Mouse (Mus musculus) layer of hippocampus, postnatal 36 days (tissue): Measurements from ENCODE around the gene Fcgr2b. TPM values are rescaled to one million over a fixed set of nuclear protein-coding genes. Genes with fewer than 3 reads are reported as not detected.
"Not testable (repeated sequence)": the region's sequence is repeated elsewhere in the genome, so short reads cannot be mapped to it uniquely, and the experiment has no call there.

Source experiments
- DNase-seq, 2 experiments: peaks; one replicate each; pipeline ENCODE4 v3.0.0; 2022
- total RNA-seq, 2 experiments: library from RNA; stranded (reverse); gene quantifications; 2 replicates each; pipeline ENCODE4 v1.2.3; 2021

The Fcgr2b gene
- total RNA-seq, result 1 to 10 TPM; 4.5 to 4.6 TPM

DNA sequence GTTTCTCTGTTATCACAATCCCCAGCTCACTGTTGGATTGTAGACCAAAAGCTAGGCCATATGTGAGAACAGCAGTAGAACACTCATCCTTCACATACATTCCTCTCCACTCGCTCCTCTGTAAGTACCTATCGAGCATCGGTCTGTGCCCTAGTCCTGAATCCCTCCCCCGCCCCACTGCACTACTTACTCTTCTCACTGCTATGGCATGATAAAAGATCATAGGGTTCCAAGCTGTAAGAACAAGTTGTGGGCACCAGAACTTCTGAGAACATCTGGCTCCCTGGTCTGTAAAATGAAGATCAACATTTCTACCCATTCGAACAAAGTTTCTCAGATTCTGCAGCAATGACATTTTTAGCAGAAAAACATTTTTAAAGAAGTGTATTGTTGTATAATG lies at the start of gene Fcgr2b:
Fcgr2b (minus strand) TSS at position 101 of the 400 bp plus-strand sequence.
- DNase-seq, result no peak

DNA sequence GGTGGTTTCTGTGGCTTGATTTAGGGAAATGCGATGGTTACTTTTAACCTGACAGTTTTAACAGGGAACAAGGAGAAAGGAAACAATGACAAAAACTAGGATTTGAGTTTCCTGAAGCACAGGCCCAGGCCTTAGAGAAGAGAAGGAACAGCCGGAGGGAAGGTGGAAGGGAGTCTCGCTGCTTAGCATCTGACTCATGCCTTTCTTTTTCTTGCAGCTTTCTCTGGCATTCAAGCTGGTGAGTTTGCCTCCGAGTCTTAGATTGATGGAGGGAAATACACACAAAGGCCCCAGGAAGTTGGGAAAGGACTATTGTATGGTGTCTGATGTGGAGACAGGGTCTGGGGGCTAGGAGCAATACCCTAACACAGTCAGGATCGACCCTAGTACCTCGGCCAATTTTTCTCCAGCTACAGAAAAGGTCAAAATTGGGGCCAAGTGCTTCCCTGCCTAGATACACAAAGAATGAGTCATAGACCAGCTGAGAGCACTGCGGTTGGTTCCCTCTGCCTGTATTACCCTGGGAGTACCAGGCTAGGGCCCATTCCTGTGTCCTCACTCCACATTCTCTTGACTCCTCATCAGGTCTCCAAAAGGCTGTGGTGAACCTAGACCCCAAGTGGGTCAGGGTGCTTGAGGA lies 43.1 kb upstream of the Fcgr2b start:
- peak in 1 of 2 experiments; percentile 6 for DNase-seq

DNA sequence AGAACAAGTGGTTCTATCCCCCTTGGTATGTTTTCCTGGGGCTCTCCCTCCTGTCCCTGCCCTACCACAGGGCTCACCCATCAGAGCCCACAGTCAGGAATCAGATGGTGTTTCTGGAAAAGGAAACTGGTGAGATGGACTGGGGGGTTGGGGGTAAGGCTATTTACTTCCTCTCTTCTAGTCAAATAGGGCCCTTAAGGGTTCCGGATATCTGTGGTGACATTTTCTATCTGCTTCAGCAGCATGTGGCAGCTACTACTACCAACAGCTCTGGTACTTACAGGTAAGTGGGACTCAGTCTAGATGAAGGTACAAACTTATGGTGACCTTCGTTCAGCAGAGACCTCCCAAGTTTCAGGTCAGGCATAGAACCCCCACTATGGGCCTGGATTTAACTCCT lies 42.4 kb upstream of the Fcgr2b start, which contains the start of gene Fcgr4:
Fcgr4 (plus strand) TSS at position 184 of the 400 bp plus-strand sequence.
- no peak for DNase-seq

DNA sequence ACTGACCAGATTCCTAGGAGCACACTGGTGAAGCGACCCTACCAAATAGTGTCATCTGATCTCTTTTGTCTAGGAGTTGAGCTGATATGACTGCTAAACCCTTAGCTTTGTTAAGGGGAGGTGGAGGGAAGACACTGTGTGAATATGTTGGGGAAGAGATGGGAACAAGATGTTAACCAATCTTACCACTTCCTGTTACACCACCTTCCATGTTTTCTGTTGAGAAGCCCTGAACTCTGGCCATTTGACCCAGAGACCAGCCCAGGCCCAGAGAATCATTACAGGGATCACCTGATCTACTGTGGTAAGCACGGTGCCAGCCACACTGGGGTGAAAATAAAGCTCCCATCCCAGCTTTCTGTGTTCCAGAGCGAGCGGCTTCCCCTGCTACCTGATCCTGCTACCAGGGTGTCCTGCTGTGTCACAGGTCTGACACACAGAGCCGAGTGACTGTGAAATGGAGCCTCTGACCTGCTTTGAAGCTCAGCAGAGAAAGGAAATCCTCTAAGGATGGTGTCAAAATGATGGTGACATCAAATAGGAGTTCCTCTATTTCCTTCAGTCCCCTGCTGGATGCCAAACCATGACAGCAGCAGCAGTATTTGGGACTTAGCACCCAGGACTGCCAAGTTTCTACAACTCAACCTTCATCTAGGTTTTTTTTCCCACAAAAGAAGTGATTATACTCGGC lies 41.3 kb upstream of the Fcgr2b start:
- DNase-seq, result no peak

DNA sequence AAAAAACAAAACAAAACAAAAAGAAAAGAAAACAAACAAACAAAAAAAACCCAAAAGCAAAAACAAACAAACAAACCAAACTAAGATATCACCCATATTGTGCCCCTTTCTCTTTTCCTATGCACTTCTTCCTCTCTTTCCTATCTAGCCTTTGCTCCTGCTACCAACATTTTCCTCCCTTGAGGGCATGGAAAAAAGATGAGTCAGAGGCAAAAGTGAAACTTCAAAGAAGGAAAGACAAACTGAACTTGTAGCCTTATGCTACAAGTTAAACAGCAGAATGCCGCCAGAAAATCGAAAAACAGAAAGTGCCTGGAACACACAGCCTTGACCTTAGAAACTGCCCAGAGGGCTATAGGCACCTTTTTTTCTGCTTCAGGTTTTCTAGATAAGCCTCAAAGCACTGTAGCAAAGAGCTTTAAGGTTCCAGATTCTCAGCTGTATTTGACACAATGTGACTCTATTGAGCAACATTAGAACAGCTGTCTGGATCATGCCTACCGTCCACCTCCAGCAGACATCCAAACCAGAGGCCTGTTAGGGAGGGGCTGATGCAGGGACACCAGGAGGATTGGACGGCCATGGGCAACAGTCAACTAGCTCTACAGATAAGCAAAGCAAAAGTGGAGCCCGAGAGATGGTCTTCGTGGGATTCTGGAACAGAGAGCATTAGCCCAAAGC lies 40.5 kb upstream of the Fcgr2b start:
- no peak for DNase-seq

DNA sequence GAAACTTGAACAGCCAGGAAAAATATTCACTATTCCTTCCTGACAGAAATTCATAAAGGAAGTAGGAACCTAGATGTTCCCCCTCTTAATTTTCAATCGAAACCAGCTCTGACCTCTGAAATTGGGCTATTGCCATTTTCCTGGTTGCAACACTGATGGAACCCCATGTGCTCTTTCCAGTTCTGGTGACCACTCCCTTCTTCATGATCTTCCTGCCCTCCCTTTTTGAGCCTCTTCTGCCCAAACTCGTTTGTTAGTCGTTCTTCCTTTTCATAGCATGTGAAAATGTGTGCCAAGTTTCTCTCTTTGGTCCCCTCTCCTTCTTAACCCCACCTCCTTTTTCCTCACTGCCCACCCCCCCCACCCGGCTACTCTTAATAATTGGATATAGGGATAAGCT lies 35.4 kb upstream of the Fcgr2b start:
- DNase-seq, result no peak

DNA sequence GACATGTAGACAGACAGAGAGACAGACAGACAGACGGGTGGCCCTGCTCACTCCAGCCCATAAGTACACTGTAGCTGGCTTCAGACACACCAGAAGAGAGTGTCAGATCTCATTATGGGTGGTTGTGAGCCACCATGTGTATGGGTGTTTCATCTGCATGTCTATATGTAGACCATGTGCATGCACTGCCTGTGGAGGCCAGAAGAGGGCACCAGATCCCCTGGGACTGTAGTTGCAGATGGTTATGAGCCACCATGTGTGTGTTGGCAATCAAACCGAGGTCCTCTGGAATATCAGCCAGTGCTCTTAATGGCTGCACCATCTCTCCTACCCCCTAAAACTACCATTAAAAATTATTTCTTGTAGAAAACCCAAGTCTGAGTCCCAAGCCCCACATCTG lies 30.6 kb upstream of the Fcgr2b start:
- DNase-seq, result no peak

DNA sequence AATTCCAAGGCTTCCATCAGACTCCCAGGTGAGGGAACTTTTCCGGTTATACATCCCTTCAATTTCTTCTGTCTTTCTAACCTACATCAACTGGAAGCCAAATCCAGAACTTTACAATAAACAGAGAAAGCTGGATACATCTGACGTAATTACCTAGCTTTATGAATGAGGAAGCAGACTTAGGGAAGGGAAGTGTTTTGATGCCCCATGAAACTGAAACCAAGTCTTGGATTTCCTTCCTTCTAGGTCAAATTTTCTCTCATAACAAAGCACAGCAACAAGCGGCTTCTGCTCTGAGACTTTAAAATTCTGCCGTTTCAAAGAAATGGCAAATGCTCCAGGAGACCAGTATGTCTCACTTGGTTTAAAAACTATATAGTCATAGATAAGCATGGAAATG lies 30.0 kb upstream of the Fcgr2b start:
- no peak for DNase-seq

DNA sequence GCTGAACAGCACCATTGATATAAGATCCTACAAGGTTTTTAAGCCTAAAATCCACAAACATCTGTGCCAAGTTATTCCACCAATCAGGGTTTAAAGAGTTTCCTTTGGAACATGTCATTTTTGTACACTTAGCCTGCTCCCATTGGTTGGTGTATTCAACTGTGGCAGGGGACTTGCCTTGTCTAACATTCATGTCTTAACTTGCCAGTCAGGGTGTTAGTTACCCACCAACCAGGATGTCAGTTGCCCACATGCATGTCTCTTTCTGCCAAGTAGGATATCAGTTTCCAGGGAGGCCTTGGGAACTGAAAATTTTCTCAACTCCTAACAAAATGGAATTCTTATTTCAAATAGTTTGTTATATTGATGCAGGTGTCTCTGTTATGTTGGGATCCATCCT lies 29.2 kb upstream of the Fcgr2b start:
- DNase-seq, result no peak

DNA sequence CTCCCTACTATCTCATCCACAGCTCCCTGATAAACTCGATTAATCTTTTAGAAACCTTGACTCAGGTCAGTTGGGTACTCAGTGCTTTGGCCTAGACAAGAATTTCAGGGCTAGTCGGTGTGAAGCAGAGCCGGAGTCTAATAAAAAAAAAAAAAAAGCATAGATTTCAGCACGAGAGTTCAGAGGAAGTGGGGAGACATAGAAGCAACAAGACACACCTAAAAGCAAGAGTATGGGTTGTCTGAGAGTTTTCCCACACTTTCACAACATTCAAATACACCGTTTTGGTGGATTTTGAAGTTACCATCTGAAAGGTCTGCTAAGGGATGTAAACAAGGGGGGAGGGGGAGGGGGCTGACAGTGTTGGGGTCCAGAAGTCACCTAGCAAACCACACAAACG lies 28.7 kb upstream of the Fcgr2b start:
- no peak for DNase-seq

DNA sequence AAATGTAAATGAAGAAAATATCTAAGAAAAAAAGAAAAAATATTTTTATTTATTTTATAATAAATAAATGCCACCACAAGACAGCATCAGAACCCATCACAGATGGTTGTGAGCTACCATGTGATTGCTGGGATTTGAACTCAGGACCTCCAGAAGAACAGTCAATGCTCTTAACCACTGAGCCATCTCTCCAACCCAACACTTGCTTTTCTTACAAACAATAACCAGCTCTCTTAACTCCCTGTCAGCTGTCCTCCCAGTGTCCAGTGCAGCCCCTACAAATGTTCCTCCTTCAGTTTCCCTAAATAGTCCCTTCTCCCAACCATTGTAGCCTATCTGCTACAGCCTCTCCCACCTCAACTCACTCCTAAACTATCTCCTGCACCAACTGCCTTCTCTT lies 23.5 kb upstream of the Fcgr2b start:
- DNase-seq, result no peak

DNA sequence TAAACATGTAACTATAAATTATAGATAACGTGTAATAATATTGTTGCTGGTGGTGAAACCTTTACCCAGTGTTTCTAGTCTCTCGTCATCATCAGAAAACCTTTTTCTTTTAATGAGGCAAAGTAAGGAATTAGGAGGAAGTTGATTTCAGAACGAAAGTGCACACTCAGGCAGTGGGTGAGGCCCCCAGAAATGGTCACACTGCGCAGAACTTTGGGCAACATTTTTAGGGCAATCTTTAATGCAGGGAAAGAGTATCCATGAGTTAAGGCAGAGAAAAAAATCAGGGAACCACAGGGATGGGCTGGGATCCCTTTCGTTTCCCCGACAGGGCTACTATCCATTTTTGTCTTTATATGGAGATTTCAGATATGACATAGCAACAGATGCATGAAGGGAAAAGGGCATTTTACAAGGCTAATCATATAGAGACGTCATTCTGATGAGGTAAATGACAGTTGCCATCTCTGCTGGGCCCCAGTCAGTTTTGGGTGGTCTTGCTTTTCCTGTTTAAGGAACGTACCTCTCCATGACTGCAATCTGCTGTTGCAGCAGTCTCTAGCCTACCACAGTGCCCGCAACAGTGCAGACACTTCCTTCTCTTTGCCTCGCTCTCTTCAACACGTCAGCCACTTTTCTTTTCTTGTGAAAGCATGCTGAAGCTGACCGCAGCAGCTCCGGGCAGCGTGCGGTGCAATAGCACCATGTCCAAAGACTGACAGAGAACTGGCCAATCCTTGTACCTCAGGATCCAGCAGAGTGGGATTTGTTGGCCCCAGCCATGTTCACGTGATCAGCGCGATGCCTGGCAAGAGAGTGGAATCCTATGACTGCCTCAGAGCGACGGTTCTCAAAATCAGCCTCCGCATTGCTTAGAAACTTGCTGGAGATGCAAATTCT lies 21.7 kb upstream of the Fcgr2b start:
- DNase-seq, result peak; percentile 35 to 48

DNA sequence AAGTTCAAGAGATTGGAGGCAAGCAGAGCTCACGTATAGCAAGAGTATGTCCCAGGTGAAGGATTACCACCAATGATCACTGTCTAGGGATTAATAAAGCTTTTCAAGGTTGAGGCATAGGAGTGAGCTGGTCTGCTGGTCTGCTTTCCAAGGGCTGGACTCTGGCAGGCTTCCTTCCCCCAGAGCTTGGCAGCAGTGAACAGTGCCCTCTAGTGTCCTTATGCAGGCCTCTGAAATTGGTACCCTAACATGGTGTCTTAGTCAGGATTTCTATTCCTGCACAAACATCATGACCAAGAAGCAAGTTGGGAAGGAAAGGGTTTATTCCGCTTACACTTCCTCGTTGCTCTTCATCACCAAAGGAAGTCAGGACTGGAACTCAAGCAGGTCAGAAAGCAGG lies 20.4 kb upstream of the Fcgr2b start:
- peak; percentile 46 to 56 for DNase-seq

DNA sequence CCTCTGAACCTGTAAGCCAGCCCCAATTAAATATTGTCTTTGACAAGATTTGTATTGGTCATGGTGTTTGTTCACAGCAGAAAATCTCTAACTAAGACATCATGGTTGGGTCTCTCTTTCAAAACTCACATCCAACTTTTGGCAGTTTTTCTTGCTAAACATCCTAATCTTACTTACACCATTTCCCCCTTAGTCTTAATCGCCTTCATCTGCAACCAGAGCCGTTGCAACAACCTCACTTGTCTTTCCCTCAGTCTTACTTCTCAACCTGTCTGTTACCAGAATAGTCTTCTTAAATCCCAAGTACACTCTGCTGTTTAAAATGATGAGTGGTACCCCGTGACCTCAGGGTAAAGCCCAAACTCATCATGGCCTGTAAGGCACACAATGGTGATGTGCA lies 19.7 kb upstream of the Fcgr2b start:
- no peak for DNase-seq

DNA sequence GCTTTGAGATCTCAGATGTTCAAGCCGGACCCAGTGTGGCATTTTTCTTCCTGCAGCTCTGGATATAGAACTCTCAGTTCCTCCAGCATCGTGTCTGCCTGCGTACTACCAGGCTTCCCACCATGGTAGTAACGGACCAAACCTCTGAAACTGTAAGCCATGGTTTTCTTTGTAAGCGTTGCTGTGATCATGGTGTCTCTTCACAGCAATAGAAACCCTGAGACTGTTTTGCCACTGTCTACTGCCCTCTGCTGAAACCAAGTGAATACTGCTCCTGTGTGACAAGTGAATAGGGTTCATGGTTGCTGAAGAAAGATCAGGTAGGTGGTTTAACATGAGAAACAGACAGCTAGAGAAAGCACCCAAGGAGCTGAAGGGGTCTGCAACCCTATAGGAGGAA lies 16.2 kb upstream of the Fcgr2b start:
- DNase-seq, result peak; percentile 17 to 26

DNA sequence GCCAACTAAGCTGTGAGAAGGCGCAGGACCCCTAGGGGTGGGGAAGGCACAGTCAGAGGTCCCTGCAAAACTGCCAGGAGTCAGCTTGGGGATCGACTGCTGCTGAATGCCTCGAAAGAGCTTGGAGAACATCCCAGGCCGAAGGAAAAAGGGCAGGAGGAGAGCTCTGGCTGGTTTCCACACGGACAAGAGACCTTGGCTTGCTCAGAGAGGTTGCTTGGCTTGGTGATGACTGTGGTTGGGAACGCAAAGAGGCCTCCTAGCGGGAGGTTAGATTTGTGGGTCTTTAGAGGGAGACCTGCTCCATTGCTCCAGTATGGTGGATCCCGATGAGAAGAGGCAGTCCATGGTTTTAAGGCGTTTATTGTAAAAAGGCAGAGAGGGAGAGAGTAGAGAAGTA lies 13.3 kb upstream of the Fcgr2b start:
- DNase-seq, result no peak

DNA sequence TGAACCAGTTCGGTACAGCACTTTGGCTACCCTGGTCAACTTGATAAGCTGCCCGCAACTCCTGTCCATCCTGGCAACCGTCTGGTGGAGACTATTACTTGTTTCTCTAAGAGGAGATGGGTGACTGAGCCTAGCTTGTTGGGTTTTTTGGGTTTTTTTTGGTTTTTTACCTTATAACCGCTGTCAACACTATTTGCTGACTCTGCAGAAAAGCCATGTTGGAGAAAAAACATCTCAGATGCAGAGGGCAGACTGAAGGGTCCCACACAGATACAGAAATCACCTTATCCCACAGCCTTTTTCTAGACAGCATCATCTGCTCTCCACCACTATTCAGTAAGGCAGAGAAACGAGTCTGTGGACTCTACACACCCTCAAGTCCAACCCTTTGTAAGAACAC lies 9.5 kb upstream of the Fcgr2b start:
- DNase-seq, result no peak

DNA sequence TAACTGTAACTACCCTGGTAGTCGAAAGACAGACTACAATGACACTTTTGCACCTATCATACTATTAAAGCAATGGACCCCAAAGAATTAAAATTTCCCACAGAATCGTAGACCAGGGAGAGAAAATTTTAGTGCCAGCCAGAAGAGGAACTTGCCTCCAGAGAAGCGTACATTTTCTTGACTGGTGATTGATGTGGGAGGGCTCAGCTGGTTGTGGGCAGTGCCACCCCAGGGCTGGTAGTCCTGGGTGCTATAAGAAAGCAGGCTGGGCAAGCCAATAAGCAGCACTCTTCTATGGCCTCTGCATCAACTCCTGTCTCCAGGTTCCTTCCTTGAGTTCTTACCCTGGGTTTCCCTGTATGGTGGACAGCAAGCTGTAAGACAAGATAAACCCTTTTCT lies 8.7 kb upstream of the Fcgr2b start:
- no peak for DNase-seq

DNA sequence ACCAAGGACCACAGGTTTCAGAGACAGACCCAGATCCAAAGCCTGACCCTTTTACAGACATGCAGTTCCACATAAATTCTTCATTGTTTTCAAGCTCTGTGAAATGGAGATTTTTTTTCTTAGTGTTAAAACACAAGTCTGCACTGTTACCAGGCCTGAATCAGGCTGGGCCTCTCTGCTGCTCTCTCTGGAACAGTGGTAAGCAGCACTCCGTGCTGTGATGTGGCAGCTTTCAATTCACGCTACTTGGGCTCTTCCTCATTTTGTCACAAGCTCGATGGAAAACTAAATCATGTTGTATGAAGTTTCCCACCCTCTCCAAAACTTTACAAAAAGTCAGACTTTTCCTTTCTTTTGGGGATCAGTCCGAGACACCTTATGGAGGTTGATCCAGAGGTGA lies 6.7 kb upstream of the Fcgr2b start:
- no peak for DNase-seq

DNA sequence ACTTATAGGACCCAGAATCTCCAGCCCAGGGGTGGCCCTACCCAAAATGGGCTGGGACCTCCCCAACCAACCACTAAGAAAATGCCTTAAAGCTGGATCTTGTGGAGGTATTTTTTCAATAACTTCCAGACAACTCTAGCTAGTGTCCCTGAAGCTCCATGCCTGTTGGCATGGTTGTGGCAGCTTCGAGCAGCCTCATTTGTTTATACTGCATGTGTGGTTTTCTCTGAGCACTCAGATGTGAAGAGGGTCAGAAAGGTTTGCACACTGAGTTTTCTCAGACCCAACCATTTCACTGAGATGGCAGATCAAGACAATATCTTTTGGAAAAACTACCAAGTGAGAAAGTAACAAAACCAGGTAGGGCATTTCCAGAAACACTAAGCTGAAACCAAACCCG lies 6.0 kb upstream of the Fcgr2b start:
- no peak for DNase-seq

DNA sequence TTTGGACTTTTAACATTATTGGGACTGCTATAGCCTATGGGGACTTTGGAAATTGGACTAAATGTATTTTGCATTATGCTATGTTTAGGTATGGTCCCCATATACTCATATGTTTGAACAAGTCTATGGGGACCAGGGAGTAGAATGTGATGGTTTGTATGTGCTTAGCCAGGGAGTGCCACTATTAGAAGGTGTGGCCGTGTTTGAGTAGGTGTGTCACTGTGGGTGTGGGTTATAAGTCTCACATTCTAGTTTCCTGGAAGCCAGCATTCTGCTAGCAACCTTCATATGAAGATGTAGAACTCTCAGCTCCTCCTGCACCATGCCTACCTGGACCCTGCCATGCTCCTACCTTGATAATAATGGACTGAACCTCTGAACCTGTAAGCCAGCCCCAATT lies 5.3 kb upstream of the Fcgr2b start:
- not testable (repeated sequence) for DNase-seq

DNA sequence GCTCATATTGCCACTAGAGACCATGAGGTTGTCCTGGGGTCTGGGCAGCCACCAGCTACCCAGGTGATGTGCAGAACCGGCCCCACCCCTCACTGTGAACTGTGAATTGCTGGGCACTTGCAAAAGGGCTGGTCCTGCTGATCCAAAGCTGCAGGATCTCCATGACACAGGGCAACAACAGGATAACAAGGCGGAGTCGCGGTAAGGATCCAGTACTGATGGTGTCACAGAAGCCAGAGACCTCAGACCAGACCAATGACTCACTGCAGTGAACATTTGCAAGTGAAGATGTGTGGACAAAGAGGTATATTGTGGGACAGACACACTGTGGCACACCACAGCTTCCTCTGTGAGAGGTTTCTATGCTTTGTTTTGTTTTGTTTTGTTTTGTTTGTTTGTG lies 2.3 kb upstream of the Fcgr2b start:
- DNase-seq, result no peak

DNA sequence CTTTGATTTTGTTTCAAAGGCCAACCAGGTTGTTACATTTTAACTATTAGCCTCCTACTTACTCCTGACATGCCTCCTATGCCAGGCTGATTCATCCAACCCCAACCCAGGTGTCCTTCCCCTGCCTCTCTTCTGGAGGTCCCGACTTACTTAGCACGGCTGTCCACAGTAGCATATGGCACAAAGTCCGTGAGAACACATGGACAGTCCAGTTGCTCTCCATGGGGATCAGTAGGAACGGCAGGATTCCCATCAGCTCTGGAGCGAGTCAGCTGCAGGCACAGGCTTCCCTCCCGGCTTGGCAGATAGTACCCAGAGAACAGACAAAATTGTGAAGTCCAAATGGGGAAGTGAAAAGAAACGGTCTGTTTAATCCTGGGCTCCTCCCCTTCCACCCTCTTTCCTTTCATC lies 591 bp downstream of the Fcgr2b start:
- DNase-seq, result no peak
